Mouse (Mus musculus) heart, postnatal 0 days (tissue): ENCODE measurements at regions not wholly inside any gene's neighbourhood (a gene's known extent, or its start where the extent isn't known, plus 50 kb on each side); places are given as distances from the start of the nearest gene placed in this dataset.

Experiments
- ATAC-seq: fragments of 200-750 bp; cut with Nextera tagmentation; 2 replicates; pipeline ENCODE4 v1.8.0; 2017; ENCODE audit warnings: low read depth, moderate number of reproducible peaks, moderate library complexity; ENCODE audit not compliant: insufficient read depth
- DNase-seq: peaks from one replicate; pipeline ENCODE4 v3.0.0-alpha.2; 2016; ENCODE audit warnings: low spot score
- H3K27ac ChIP-seq: fragments of 300-500 bp; sonication (generic); 2 replicates; pipeline ENCODE4 v1.5.1; 2014; ENCODE audit warnings: low read depth, mild to moderate bottlenecking
- H3K27me3 ChIP-seq: fragments of 300-500 bp; sonication (generic); 2 replicates; pipeline ENCODE4 v1.6.1; 2014; ENCODE audit warnings: low read length, mixed read lengths; ENCODE audit not compliant: control insufficient read depth, insufficient read depth
- H3K36me3 ChIP-seq: fragments of 300-500 bp; sonication (generic); replicated peaks from 2 replicates; pipeline ENCODE4 v1.6.1; 2014; ENCODE audit warnings: low read length, mixed read lengths; ENCODE audit not compliant: control insufficient read depth, insufficient read depth
- H3K4me1 ChIP-seq: fragments of 300-500 bp; sonication (generic); 2 replicates; pipeline ENCODE4 v1.6.1; 2014; ENCODE audit warnings: antibody characterized with exemption; ENCODE audit not compliant: control insufficient read depth, insufficient read depth
- H3K4me2 ChIP-seq: fragments of 300-500 bp; sonication (generic); 2 replicates; pipeline ENCODE4 v1.6.1; 2014; ENCODE audit warnings: low read depth, mild to moderate bottlenecking, low read length, moderate library complexity
- H3K4me3 ChIP-seq: fragments of 300-500 bp; sonication (generic); 2 replicates; pipeline ENCODE4 v1.5.1; 2014; ENCODE audit warnings: low read depth, low read length
- H3K9ac ChIP-seq: fragments of 300-500 bp; sonication (generic); replicated peaks from 2 replicates; pipeline ENCODE4 v1.6.1; 2014; ENCODE audit warnings: low read depth, low read length, mixed read lengths
- H3K9me3 ChIP-seq: fragments of 300-500 bp; sonication (generic); replicated peaks from 2 replicates; pipeline ENCODE4 v1.6.1; 2016; ENCODE audit warnings: low read length; ENCODE audit not compliant: control insufficient read depth
- CTCF ChIP-seq: IDR thresholded peaks from 2 replicates; pipeline ENCODE4 v1.5.1; 2016; ENCODE audit warnings: antibody characterized with exemption, control low read depth, low read depth
- EP300 ChIP-seq: IDR thresholded peaks from 2 replicates; pipeline ENCODE4 v1.6.1; 2016; ENCODE audit warnings: antibody characterized with exemption, low read depth
- WGBS: fragments of 180-500 bp; shearing (Covaris S2); extraction: QIAGEN DNeasy Blood & Tissue Kit; methylation state at CpG from one replicate; pipeline ENCODE4 v1.1.7; 2014; 5-methylcytosine and 5-hydroxymethylcytosine counted together

DNA sequence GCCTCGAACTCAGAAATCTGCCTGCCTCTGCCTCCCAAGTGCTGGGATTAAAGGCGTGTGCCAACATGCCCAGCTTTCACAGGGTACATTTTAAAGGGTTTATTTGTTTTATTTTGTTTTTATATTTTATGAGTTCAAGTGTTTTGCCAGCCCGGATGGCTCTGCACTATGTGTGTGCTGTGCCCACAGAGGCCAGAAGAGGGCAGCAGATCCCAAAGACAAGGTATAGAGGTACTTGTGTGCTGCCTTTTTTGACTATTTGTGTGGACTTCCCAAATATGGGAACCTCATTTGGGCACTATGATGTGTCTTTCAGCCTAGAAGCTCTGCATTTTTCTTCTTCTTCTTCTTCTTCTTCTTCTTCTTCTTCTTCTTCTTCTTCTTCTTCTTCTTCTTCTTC, 176.4 kb upstream of the Azi2 start:
- 91% methylated on average over 3 of the region's 3 CpGs for WGBS
- H3K9ac ChIP-seq, result no peak overlapping the region
- H3K4me2 ChIP-seq, result no peak overlapping the region
- no peaks in the 10 kb centered on the region for H3K4me1 ChIP-seq
- no peaks in the 10 kb centered on the region for H3K9me3 ChIP-seq
- H3K27me3 ChIP-seq, result no peaks in the 10 kb centered on the region
- no peak for TF ChIP-seq EP300
- DNase-seq (no peak), ATAC-seq (no peak)
- H3K27ac ChIP-seq, result no peak overlapping the region
- no peak overlapping the region for H3K4me3 ChIP-seq
- H3K36me3 ChIP-seq, result no peaks in the 10 kb centered on the region

DNA sequence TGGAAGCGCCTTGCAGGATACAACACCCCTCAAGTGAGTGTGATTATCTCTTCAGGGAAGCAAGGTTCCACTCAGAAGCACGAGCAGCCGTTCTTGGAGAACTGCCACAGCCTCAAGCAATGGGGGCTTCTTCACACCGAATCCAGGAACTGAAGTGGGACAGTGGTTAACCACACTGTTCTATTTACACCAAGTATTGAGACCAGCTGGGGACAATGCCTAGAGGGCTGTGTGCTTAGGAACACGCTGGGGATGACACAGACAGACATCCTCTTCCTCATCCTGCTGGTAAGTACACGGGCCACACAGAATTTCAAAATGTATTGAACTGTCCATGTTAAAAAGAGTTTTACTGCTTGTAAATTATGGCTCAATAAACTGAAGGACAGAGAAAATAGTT, 177.0 kb upstream of the Azi2 start:
- Histone ChIP-seq H3K9me3 (no peaks in the 10 kb centered on the region), H3K4me1 (no peaks in the 10 kb centered on the region), H3K9ac (no peak overlapping the region), H3K36me3 (no peaks in the 10 kb centered on the region), H3K27me3 (no peaks in the 10 kb centered on the region), H3K4me2 (no peak overlapping the region), H3K4me3 (no peak overlapping the region), H3K27ac (no peak overlapping the region)
- no peak for ATAC-seq
- no peak for DNase-seq
- WGBS, result 74% methylated on average over 6 of the region's 6 CpGs
- TF ChIP-seq EP300, result no peak
- no peak for TF ChIP-seq CTCF

DNA sequence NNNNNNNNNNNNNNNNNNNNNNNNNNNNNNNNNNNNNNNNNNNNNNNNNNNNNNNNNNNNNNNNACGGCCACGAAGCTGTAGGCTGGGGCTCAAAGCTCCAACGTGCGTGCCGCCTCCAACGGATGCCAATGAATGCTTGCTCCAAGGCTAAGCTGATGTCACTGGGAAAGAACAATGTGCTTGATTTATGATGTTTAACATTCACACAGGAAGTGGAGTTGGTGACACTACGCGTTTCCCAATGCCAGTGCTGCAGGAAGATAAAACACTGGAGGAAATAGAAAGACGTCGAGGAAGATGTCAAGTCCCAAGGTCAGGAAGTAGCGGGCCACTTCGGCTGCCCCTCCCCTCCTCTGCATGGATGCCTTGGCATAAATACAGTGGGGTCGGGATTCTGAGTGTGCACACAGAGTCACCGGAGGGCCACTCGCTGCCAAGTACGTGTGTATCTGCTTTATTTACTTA, 180.7 kb upstream of the Azi2 start:
- WGBS, result 59% methylated on average over 16 of the region's 16 CpGs
- Histone ChIP-seq H3K27me3 (no peaks in the 10 kb centered on the region), H3K27ac (no peak overlapping the region), H3K9me3 (no peaks in the 10 kb centered on the region), H3K4me1 (no peaks in the 10 kb centered on the region), H3K9ac (no peak overlapping the region), H3K4me3 (no peak overlapping the region), H3K36me3 (no peaks in the 10 kb centered on the region), H3K4me2 (no peak overlapping the region)
- no peak for ATAC-seq
- DNase-seq, result peak; percentile 14
- TF ChIP-seq CTCF (no peak), EP300 (no peak)

DNA sequence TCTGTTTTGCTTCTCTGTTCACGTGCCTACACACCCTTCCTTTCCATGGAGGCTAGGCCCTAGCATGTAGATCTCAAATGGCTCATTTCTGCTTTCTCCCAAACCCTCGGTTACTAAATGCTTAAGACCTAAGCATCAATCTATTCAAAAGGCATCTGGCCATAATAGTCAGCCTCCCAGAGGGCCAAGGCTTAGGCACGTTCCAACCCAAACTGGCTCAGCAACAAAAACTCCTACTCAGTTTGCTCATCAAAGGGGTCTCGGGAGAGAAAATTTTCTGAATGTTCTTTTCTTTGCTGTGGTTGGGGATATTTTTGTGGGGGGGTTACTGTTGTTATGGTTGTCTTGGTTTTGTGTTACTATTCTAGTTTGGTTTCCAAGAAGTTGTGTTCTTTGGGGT, 196.8 kb upstream of the Azi2 start:
- no peak overlapping the region for H3K4me2 ChIP-seq
- H3K4me3 ChIP-seq, result no peak overlapping the region
- ATAC-seq (no peak), DNase-seq (no peak)
- no peaks in the 10 kb centered on the region for H3K4me1 ChIP-seq
- 72% methylated on average over 4 of the region's 4 CpGs for WGBS
- TF ChIP-seq EP300, result no peak
- TF ChIP-seq CTCF, result no peak
- no peak overlapping the region for H3K27ac ChIP-seq
- no peak overlapping the region for H3K9ac ChIP-seq
- no peaks in the 10 kb centered on the region for H3K36me3 ChIP-seq
- no peaks in the 10 kb centered on the region for H3K9me3 ChIP-seq
- no peaks in the 10 kb centered on the region for H3K27me3 ChIP-seq

DNA sequence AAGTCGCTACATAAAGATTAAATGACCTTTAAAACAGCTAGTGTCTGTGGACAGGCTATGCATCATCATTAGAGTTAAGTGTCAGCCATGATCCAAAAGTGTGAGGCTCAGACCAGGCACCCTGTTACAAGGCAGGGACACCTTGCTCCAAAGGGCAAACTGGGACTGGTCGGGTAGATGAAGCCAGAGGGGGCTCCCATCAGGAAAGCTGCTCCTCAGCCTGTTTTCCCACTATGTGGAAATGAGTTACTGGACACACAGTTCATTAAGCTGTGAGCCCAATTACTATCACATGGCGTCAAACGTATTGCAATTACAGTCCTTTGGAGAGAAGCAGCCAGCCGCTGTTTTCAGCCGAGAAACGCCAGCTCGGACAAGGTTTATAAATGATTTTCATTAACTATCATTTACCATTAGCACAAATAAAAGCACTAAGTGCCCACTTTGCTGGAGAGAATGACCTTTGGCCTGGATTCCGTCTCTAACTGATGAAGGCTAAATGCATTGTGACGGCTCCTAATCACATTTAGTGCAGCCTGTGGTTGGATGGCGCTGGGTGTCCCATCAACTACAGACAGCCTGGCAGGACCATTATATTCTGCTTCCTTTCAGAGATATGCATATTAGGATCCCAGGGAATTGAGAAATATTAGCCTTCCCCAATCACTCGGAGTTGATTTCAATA, 203.5 kb upstream of the Azi2 start:
- no peak for DNase-seq
- 65% methylated on average over 12 of the region's 12 CpGs for WGBS

DNA sequence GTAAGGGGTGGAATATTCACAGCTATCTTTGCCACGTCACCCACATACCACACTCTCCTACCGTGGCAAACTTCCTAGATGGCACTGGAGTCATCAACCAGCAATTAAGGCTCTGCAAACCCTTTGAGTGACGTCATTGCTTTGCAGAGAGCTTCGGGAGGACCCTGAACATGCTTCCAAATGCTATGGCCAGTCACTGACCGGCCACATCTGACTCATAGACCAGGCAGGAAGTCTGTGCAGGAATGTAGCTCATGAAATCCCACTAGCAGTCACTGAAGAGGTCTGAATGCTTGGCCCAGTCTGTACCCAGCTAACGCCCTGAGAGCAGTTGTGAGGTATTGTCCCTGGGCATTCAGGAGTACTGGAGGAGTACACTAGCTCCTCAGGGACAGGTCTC, 203.9 kb upstream of the Rbms3 start:
- 40% methylated on average over 6 of the region's 6 CpGs for WGBS
- DNase-seq, result peak; percentile 11
- no peaks in the 10 kb centered on the region for H3K27me3 ChIP-seq
- no peak overlapping the region for H3K4me2 ChIP-seq
- no peak overlapping the region for H3K27ac ChIP-seq
- H3K4me3 ChIP-seq, result no peak overlapping the region
- H3K9ac ChIP-seq, result no peak overlapping the region
- H3K4me1 ChIP-seq, result no peaks in the 10 kb centered on the region
- ATAC-seq, result no peak
- no peaks in the 10 kb centered on the region for H3K36me3 ChIP-seq
- TF ChIP-seq EP300 (no peak), CTCF (no peak)
- H3K9me3 ChIP-seq, result no peaks in the 10 kb centered on the region

More for the DNA sequence above, 203.5 kb upstream of the Azi2 start:
- Histone ChIP-seq H3K4me2 (no peak overlapping the region), H3K4me1 (no peaks in the 10 kb centered on the region), H3K4me3 (no peak overlapping the region), H3K9me3 (no peaks in the 10 kb centered on the region), H3K27me3 (no peaks in the 10 kb centered on the region), H3K36me3 (no peaks in the 10 kb centered on the region), H3K27ac (no peak overlapping the region), H3K9ac (no peak overlapping the region)
- no peak for ATAC-seq
- no peak for TF ChIP-seq EP300
- no peak for TF ChIP-seq CTCF
